Mouse (Mus musculus) G1E (cell line): ENCODE measurements around the gene Misp. TPM values are rescaled to one million over a fixed set of nuclear protein-coding genes. Genes with fewer than 3 reads are reported as not detected.

Experiments
- ATAC-seq: 2 replicates; pipeline ENCODE4 v1.8.0; 2016; ENCODE audit warnings: mild to moderate bottlenecking; ENCODE audit not compliant: insufficient number of reproducible peaks, poor library complexity, low FRiP score, severe bottlenecking; ENCODE audit errors: extremely low read depth
- DNase-seq: peaks from one replicate; pipeline ENCODE4 v3.0.0; 2012; ENCODE audit warnings: low spot score
- H3K27me3 ChIP-seq: 2 replicates; pipeline ENCODE4 v1.6.1; 2012; ENCODE audit warnings: mild to moderate bottlenecking, low read length, inconsistent platforms; ENCODE audit not compliant: insufficient read depth
- H3K36me3 ChIP-seq: replicated peaks from 2 replicates; pipeline ENCODE3; 2012; ENCODE audit warnings: mild to moderate bottlenecking, inconsistent platforms
- H3K4me1 ChIP-seq: 2 replicates; pipeline ENCODE4 v1.6.1; 2012; ENCODE audit warnings: low read depth, low read length, inconsistent platforms, mixed read lengths; ENCODE audit not compliant: insufficient read depth
- H3K4me3 ChIP-seq: 2 replicates; pipeline ENCODE4 v1.5.1; 2012; ENCODE audit warnings: low read depth, mild to moderate bottlenecking, inconsistent platforms, low read length, moderate library complexity, mixed read lengths
- H3K9me3 ChIP-seq: replicated peaks from 2 replicates; pipeline ENCODE4 v1.6.1; 2012; ENCODE audit warnings: inconsistent platforms
- CTCF ChIP-seq: IDR thresholded peaks from 2 replicates; pipeline ENCODE4 v1.5.1; 2012; ENCODE audit warnings: low read depth, low read length, inconsistent platforms, mixed read lengths
- GATA1 ChIP-seq: IDR thresholded peaks from 2 replicates; pipeline ENCODE4 v1.6.1; 2012; ENCODE audit warnings: borderline replicate concordance, low read length, inconsistent platforms, mixed read lengths
- GATA2 ChIP-seq: IDR thresholded peaks from 2 replicates; pipeline ENCODE4 v1.6.1; 2012; ENCODE audit warnings: low read depth, low read length, inconsistent platforms, borderline replicate concordance
- POLR2AphosphoS5 ChIP-seq: IDR thresholded peaks from 2 replicates; pipeline ENCODE4 v1.6.1; 2012; ENCODE audit warnings: low read depth, low read length, inconsistent platforms; ENCODE audit not compliant: insufficient replicate concordance
- TAL1 ChIP-seq: conservative IDR thresholded peaks from 2 replicates; pipeline ENCODE4 v1.6.1; 2012; ENCODE audit warnings: low read depth, low read length, inconsistent platforms, mixed read lengths
- polyA plus RNA-seq: library from polyadenylated mRNA; stranded (reverse); fragments of >175 nt; gene quantifications from 2 replicates; pipeline ENCODE4 v1.2.3, GENCODE M21; 2012
- total RNA-seq, 2 experiments: library from RNA; stranded (forward) in 1 of 2; stranded (reverse) in 1 of 2; fragments of 200-1000 nt in 1 of 2; fragments of >200 nt in 1 of 2; fragmentation: Nextera tagmentation in 1 of 2; gene quantifications; 2 replicates each; pipeline ENCODE4 v1.2.3; 2014 to 2017

The Misp gene
- total and polyA plus RNA-seq, 3 experiments: 0.33 TPM; not detected in 2

DNA sequence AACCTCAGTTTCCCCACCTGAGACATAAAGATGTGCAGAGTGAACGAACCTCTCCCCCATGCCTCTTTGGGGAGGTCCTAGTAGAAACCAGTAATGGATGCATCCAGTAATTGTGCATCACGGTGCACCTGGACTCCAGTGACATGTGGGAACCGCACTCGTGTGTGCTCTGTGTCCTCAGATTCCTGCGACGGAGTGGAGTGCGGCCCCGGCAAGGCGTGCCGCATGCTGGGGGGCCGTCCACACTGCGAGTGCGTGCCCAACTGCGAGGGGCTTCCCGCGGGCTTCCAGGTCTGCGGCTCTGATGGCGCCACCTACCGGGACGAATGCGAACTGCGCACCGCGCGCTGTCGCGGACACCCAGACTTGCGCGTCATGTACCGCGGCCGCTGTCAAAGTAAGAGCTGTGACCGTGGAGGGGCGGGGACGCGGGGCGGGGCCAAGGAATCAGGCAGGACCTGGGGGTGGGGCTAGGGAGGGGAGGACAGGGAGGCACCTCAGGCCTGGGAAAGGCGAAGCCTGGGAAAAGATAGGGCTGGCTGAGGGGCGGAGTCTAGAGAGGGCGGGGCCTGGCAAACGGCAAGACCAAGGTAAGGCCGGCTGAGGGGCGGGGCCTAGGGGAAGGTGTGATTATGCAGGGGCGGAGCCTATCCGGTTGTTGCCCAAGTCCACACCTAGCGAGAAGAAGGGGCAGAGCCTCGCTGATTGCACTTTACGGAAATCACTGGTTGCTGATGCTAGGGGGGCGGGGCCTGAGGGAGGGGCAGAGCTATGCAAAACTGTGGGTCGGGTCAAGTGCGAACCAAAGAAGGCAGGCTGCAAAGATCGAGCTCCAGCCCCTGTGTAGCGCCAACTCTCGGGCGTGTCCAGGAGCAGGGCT lies 40.8 kb upstream of the Misp start:
- peaks cover 4% of the 10 kb centered on the region for H3K9me3 ChIP-seq
- peak; percentile 54 for TF ChIP-seq CTCF
- TF ChIP-seq POLR2AphosphoS5: no peak
- TF ChIP-seq GATA2: no peak
- no peaks in the 10 kb centered on the region for H3K36me3 ChIP-seq
- peak overlapping the region; percentile 70 for H3K4me3 ChIP-seq
- H3K4me1 ChIP-seq: peaks cover 23% of the 10 kb centered on the region
- peak; percentile 81 for DNase-seq
- peak; percentile 76 for ATAC-seq
- peaks cover 56% of the 10 kb centered on the region for H3K27me3 ChIP-seq

DNA sequence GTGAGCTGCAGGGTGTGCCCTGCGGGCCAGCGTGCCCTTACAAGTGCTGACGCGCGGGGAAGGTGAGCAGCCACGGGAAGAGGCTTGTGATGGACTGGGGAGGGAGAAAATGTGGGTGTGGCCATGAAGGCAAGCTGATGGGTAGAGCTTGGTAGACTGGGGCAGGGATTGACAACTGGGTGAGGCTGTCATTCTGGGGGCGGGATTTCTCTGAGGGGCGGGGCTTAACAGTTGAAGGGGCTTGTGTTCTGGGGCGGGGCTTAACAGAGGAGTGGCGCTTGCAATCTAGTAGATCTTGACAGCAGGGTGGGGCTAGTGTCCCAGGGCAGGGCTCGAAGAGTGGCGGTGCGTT lies 40.1 kb upstream of the Misp start:
- Histone ChIP-seq H3K4me1 (peaks cover 23% of the 10 kb centered on the region), H3K36me3 (no peaks in the 10 kb centered on the region), H3K27me3 (peaks cover 57% of the 10 kb centered on the region), H3K4me3 (peak overlapping the region; percentile 70), H3K9me3 (0 out of 2 replicates have a peak, but pooled peaks cover 2% of the 10 kb centered on the region)
- TF ChIP-seq POLR2AphosphoS5 (no peak), CTCF (no peak), TAL1 (no peak), GATA1 (no peak), GATA2 (no peak)
- peak; percentile 70 for DNase-seq
- ATAC-seq: no peak

DNA sequence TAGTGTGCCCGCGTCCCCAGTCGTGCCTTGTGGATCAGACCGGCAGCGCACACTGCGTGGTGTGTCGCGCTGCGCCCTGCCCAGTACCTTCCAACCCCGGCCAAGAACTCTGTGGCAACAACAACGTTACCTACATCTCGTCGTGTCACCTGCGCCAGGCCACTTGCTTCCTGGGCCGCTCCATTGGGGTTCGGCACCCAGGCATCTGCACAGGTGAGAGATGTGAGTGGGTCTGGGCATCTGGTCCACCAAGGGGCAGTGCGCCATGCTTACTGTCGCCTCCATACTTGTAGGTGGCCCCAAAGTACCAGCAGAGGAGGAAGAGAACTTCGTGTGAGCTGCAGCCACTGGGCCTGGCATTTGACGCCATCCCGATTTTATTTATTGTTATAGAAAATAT lies 39.6 kb upstream of the Misp start:
- Histone ChIP-seq H3K4me3 (peak overlapping the region; percentile 70; the same call in 1 of the 2 replicates), H3K4me1 (peaks cover 23% of the 10 kb centered on the region), H3K27me3 (peaks cover 59% of the 10 kb centered on the region), H3K9me3 (0 out of 2 replicates have a peak, but pooled peaks cover 2% of the 10 kb centered on the region), H3K36me3 (no peaks in the 10 kb centered on the region)
- no peak for DNase-seq
- ATAC-seq: no peak
- no peak for TF ChIP-seq CTCF
- no peak for TF ChIP-seq POLR2AphosphoS5
- no peak for TF ChIP-seq GATA1
- no peak for TF ChIP-seq GATA2
- no peak for TF ChIP-seq TAL1

DNA sequence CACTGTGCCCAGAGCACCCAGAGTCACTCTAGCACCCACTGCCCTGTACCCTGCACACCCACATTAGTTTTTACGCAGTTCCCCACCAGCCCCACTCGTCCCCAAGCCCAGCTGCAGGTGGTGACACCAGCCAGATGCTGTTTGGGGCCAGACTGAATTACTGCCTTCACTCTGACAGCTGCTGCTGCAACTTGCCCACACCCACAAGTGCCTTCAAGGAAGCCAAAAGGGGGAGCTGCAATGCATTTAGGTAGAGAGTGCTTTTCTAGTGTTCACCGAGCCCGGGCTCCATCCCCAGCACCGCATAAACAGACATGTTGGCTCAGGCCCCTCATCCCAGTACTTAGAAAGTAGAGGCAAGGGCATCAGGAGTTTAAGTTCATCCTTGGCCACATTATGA lies 38.8 kb upstream of the Misp start:
- Histone ChIP-seq H3K4me3 (no peak overlapping the region), H3K9me3 (0 out of 2 replicates have a peak, but pooled peaks cover 2% of the 10 kb centered on the region), H3K27me3 (peaks cover 52% of the 10 kb centered on the region), H3K36me3 (no peaks in the 10 kb centered on the region), H3K4me1 (peaks cover 23% of the 10 kb centered on the region)
- ATAC-seq: no peak
- TF ChIP-seq GATA2: no peak
- DNase-seq: no peak

DNA sequence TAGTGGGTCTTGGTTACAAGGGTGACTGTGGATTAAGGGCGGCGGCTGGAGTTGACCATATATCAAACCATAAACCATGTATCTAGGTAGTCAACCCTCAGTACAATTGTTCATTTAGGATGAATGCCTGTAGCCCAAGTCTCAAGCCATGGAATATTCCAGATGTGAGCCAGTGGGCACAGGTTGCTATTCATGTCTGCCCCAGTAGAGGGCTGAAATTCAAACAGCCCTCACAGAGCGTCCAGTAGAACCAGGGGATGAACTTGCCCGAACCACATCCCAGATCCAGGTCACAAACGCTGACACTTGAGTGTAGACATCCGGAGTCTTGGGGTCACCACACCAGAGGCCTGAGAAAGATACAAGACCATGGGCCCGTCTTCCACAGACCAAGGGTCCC lies 37.7 kb upstream of the Misp start:
- TF ChIP-seq POLR2AphosphoS5: no peak
- TF ChIP-seq GATA1: no peak
- no peak for TF ChIP-seq GATA2
- TF ChIP-seq CTCF: no peak
- no peak for TF ChIP-seq TAL1
- no peak for ATAC-seq

DNA sequence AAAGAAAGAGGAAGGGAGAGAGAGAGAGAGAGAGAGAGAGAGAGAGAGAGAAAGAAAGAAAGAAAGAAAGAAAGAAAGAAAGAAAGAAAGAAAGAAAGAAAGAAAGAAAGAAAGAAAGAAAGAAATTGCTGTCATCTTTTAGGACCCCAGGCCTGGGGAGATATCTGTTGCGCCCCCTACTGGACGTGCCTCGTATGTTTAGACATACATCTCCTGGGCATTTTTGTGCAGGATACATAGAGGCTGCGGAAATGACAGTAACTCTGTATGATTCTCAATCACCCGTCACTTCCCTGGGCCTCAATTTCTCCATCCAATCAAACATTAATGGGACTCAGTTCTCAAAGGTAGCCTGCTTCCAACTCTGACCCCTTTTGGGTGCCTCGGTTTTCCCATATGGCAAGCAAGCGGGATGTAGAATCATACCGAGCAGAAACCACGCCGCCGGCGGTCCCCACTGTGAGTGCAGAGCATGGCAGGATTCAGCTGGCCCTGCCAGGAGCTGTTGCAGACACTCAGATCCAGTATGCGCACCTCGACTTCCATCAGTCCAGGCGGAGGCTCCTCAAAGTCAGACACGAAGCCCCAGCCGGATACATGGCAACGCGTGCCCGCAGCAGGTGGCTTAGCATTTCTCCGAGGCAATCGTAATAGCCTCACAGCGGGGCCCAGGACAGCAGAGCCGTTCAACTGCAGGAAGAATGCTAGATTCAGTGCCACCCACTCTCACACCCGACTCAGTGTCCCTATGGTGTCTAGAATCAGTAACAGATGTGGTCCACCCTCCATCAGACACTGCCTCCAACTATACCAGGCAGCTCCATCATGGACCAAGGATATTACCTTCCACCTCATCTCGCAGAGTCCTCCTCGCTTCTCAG lies 36.6 kb upstream of the Misp start:
- DNase-seq (no peak), ATAC-seq (no peak)
- Histone ChIP-seq H3K27me3 (peaks cover 38% of the 10 kb centered on the region), H3K9me3 (0 out of 2 replicates have a peak, but pooled peaks cover 2% of the 10 kb centered on the region), H3K4me1 (peaks cover 22% of the 10 kb centered on the region), H3K36me3 (no peaks in the 10 kb centered on the region), H3K4me3 (no peak overlapping the region)
- peak; percentile 35 for TF ChIP-seq CTCF
- TF ChIP-seq POLR2AphosphoS5: no peak

More for the DNA sequence above, 37.7 kb upstream of the Misp start:
- peaks cover 18% of the 10 kb centered on the region for H3K4me1 ChIP-seq
- H3K4me3 ChIP-seq: no peak overlapping the region
- 0 out of 2 replicates have a peak, but pooled peaks cover 2% of the 10 kb centered on the region for H3K9me3 ChIP-seq
- H3K27me3 ChIP-seq: peaks cover 47% of the 10 kb centered on the region
- H3K36me3 ChIP-seq: no peaks in the 10 kb centered on the region
- no peak for DNase-seq
